ENCODE assay signal across 21 mouse cellular contexts in genomic region chr13:97253994-97254393, GRCm38 (mm10). TPM values are rescaled to one million over a fixed set of nuclear protein-coding genes. Genes with fewer than 3 reads are reported as not detected.
DNase-seq lines count a peak whose midpoint lies in the region; ATAC-seq lines count a peak whose summit lies in the region.
"Had no signal": no experiment of that assay in that cellular context is flagged by ENCODE, and none has a peak within 500 bp of the region (broad histone marks: within the 10 kb centered on the region; RNA-seq: fewer than 3 reads in every experiment).

No protein-coding gene starts in this region.

- 83% methylated on average over 5 of the region's 5 CpGs for WGBS in hindbrain, embryonic 14.5 days
- WGBS in hindbrain, embryonic 16.5 days, result 87% methylated on average over 5 of the region's 5 CpGs
- 90% methylated on average over 5 of the region's 5 CpGs for WGBS in neural tube, embryonic 12.5 days
- WGBS in intestine, embryonic 15.5 days, result 87% methylated on average over 5 of the region's 5 CpGs
- WGBS in heart, embryonic 10.5 days, result 88% methylated on average over 5 of the region's 5 CpGs

- no peak overlapping the region for H3K4me3 ChIP-seq in hindbrain, embryonic 14.5 days (replicated peaks; ENCODE audit: low read length)
- H3K4me3 ChIP-seq in hindbrain, embryonic 16.5 days (ENCODE audit: low read length), result no peak overlapping the region
- no peak overlapping the region for H3K4me3 ChIP-seq in neural tube, embryonic 12.5 days
- H3K4me3 ChIP-seq in intestine, embryonic 15.5 days (replicated peaks), result no peak overlapping the region
- no peak overlapping the region for H3K4me3 ChIP-seq in heart, embryonic 10.5 days
- H3K4me3 ChIP-seq: embryonic facial prominence, embryonic 10.5 days; gastrocnemius, adult 2 months; limb, embryonic 15.5 days; neural tube, embryonic 15.5 days; stomach, embryonic 15.5 days had no signal

- H3K4me1 ChIP-seq in hindbrain, embryonic 14.5 days (replicated peaks; ENCODE audit: control insufficient read depth, insufficient read depth, low read length), result peaks cover 48% of the 10 kb centered on the region
- H3K4me1 ChIP-seq in hindbrain, embryonic 16.5 days (ENCODE audit: control insufficient read depth, insufficient read depth, low read depth, low read length), result peaks cover 39% of the 10 kb centered on the region
- H3K4me1 ChIP-seq in neural tube, embryonic 12.5 days, result peaks cover 60% of the 10 kb centered on the region
- H3K4me1 ChIP-seq in intestine, embryonic 15.5 days (replicated peaks), result peaks cover 8% of the 10 kb centered on the region
- peaks cover 39% of the 10 kb centered on the region for H3K4me1 ChIP-seq in heart, embryonic 10.5 days

- ATAC-seq in hindbrain, embryonic 14.5 days (ENCODE audit: low FRiP score), result 0 out of 2 replicates have a peak, but pooled peaks have one; percentile 3
- no peak for ATAC-seq in hindbrain, embryonic 16.5 days
- no peak for ATAC-seq in neural tube, embryonic 12.5 days (ENCODE audit: low FRiP score, low read depth)
- ATAC-seq in intestine, embryonic 15.5 days, result peak; percentile 8; the same call in 1 of the 2 replicates

- H3K27ac ChIP-seq in hindbrain, embryonic 14.5 days, result no peak overlapping the region
- H3K27ac ChIP-seq in hindbrain, embryonic 16.5 days (ENCODE audit: low read depth, low read length), result no peak overlapping the region
- H3K27ac ChIP-seq in neural tube, embryonic 12.5 days, result peak overlapping the region; percentile 8; the same call in 1 of the 2 replicates
- peak overlapping the region; percentile 72 for H3K27ac ChIP-seq in intestine, embryonic 15.5 days
- H3K27ac ChIP-seq in heart, embryonic 10.5 days, result no peak overlapping the region
- H3K27ac ChIP-seq: gastrocnemius, adult 2 months; kidney, postnatal 0 days; limb, embryonic 15.5 days; neural tube, embryonic 15.5 days; stomach, embryonic 15.5 days had no signal

- no peak overlapping the region for H3K4me2 ChIP-seq in hindbrain, embryonic 14.5 days (replicated peaks)
- H3K4me2 ChIP-seq in hindbrain, embryonic 16.5 days (ENCODE audit: low read length), result no peak overlapping the region
- H3K4me2 ChIP-seq in neural tube, embryonic 12.5 days (replicated peaks), result no peak overlapping the region
- no peak overlapping the region for H3K4me2 ChIP-seq in intestine, embryonic 15.5 days (replicated peaks)
- H3K4me2 ChIP-seq: heart, embryonic 11.5 days; limb, embryonic 15.5 days; neural tube, embryonic 15.5 days; stomach, embryonic 15.5 days had no signal

- no peaks in the 10 kb centered on the region for H3K9me3 ChIP-seq in hindbrain, embryonic 14.5 days (ENCODE audit: control insufficient read depth, low read length)
- no peaks in the 10 kb centered on the region for H3K9me3 ChIP-seq in hindbrain, embryonic 16.5 days (ENCODE audit: control insufficient read depth, low read length)
- no peaks in the 10 kb centered on the region for H3K9me3 ChIP-seq in neural tube, embryonic 12.5 days
- no peaks in the 10 kb centered on the region for H3K9me3 ChIP-seq in intestine, embryonic 15.5 days
- no peaks in the 10 kb centered on the region for H3K9me3 ChIP-seq in heart, embryonic 10.5 days
- H3K9me3 ChIP-seq: embryonic facial prominence, embryonic 10.5 days; limb, embryonic 15.5 days; neural tube, embryonic 15.5 days; stomach, embryonic 15.5 days had no signal

- H3K9ac ChIP-seq in hindbrain, embryonic 14.5 days, result no peak overlapping the region
- H3K9ac ChIP-seq in hindbrain, embryonic 16.5 days (ENCODE audit: low read depth, low read length), result no peak overlapping the region
- no peak overlapping the region for H3K9ac ChIP-seq in neural tube, embryonic 12.5 days
- no peak overlapping the region for H3K9ac ChIP-seq in intestine, embryonic 15.5 days
- H3K9ac ChIP-seq: limb, embryonic 15.5 days; neural tube, embryonic 15.5 days; stomach, embryonic 15.5 days had no signal

- H3K36me3 ChIP-seq in hindbrain, embryonic 14.5 days (replicated peaks; ENCODE audit: control insufficient read depth, insufficient read depth), result peaks cover 33% of the 10 kb centered on the region
- peaks cover 7% of the 10 kb centered on the region; the same call in 1 of the 2 replicates for H3K36me3 ChIP-seq in hindbrain, embryonic 16.5 days (ENCODE audit: control insufficient read depth, insufficient read depth, low read length)
- H3K36me3 ChIP-seq in neural tube, embryonic 12.5 days, result peaks cover 26% of the 10 kb centered on the region
- peaks cover 8% of the 10 kb centered on the region; the same call in 1 of the 2 replicates for H3K36me3 ChIP-seq in intestine, embryonic 15.5 days
- peaks cover 29% of the 10 kb centered on the region for H3K36me3 ChIP-seq in heart, embryonic 10.5 days

- no peak for DNase-seq in hindbrain, embryonic 14.5 days (ENCODE audit: low spot score)
- no peak for DNase-seq in neural tube, embryonic 10.5 days (ENCODE audit: extremely low spot score, low spot score)
- DNase-seq in cerebellum, adult 8-10 months, result no peak
- no peak for DNase-seq in heart, embryonic 10.5 days (ENCODE audit: low spot score)
- DNase-seq in thymus, postnatal 25 days, result no peak
- DNase-seq: adrenal gland, postnatal 25 days; gastrocnemius, adult 2 months; layer of hippocampus, postnatal 36 days; lung, postnatal 14 days; right cerebral cortex, postnatal 14 days; thymus, adult 2 months had no signal

- H3K27me3 ChIP-seq in hindbrain, embryonic 14.5 days (ENCODE audit: control insufficient read depth, insufficient read depth, low read length), result no peaks in the 10 kb centered on the region
- no peaks in the 10 kb centered on the region for H3K27me3 ChIP-seq in hindbrain, embryonic 16.5 days (replicated peaks; ENCODE audit: control insufficient read depth, insufficient read depth, low read length)
- H3K27me3 ChIP-seq in neural tube, embryonic 12.5 days (replicated peaks), result no peaks in the 10 kb centered on the region
- no peaks in the 10 kb centered on the region for H3K27me3 ChIP-seq in intestine, embryonic 15.5 days (replicated peaks)
- no peaks in the 10 kb centered on the region; the same call in 1 of the 2 replicates for H3K27me3 ChIP-seq in heart, embryonic 10.5 days (ENCODE audit: insufficient read depth, poor library complexity, severe bottlenecking)
- H3K27me3 ChIP-seq: CH12.LX; limb, embryonic 15.5 days; neural tube, embryonic 15.5 days; stomach, embryonic 15.5 days had no signal

RNA-seq across cellular contexts. Expression of gene Enc1, which starts 13.1 kb away (rescaled TPM):
- 80.5 and 82.4 TPM in 2 replicates for polyA plus RNA-seq in hindbrain, embryonic 14.5 days (2014; fragmentation: Nextera tagmentation; extraction: Ambion mirVana)
- 66.3 and 67.6 TPM in 2 replicates for polyA plus RNA-seq in hindbrain, embryonic 16.5 days (2015; fragmentation: Nextera tagmentation; extraction: Ambion mirVana)
- polyA plus RNA-seq in neural tube, embryonic 12.5 days (2016; fragmentation: Nextera tagmentation; extraction: Ambion mirVana), result 28.8 and 35.3 TPM in 2 replicates
- 6.0 and 6.1 TPM in 2 replicates for polyA plus RNA-seq in intestine, embryonic 15.5 days (2015; fragmentation: Nextera tagmentation; extraction: Ambion mirVana)
- polyA plus RNA-seq in heart, embryonic 10.5 days (2016; fragmentation: Nextera tagmentation; extraction: Ambion mirVana), result 3.9 and 4.2 TPM in 2 replicates

RNA-seq across cellular contexts. Expression of gene Hexb, which starts 55.8 kb away (rescaled TPM):
- 45.3 and 50.7 TPM in 2 replicates for polyA plus RNA-seq in hindbrain, embryonic 14.5 days (2014; fragmentation: Nextera tagmentation; extraction: Ambion mirVana)
- 54.1 and 58.5 TPM in 2 replicates for polyA plus RNA-seq in hindbrain, embryonic 16.5 days (2015; fragmentation: Nextera tagmentation; extraction: Ambion mirVana)
- 29.2 and 30.1 TPM in 2 replicates for polyA plus RNA-seq in neural tube, embryonic 12.5 days (2016; fragmentation: Nextera tagmentation; extraction: Ambion mirVana)
- polyA plus RNA-seq in intestine, embryonic 15.5 days (2015; fragmentation: Nextera tagmentation; extraction: Ambion mirVana), result 93.1 and 94.7 TPM in 2 replicates
- polyA plus RNA-seq in heart, embryonic 10.5 days (2016; fragmentation: Nextera tagmentation; extraction: Ambion mirVana), result 23.3 and 24.9 TPM in 2 replicates

Comparison
In these comparisons a context has a peak if more than half of its experiments do, and no peak if none do; other contexts are left out.
1. ATAC-seq: peak in hindbrain, embryonic 14.5 days (single experiment) and intestine, embryonic 15.5 days (single experiment); none in hindbrain, embryonic 16.5 days (single experiment) and neural tube, embryonic 12.5 days (single experiment).
2. H3K27ac ChIP-seq: peak in neural tube, embryonic 12.5 days (single experiment) and intestine, embryonic 15.5 days (single experiment); none in hindbrain, embryonic 14.5 days (single experiment), hindbrain, embryonic 16.5 days (single experiment) and heart, embryonic 10.5 days (single experiment).